Mouse (Mus musculus) right cerebral cortex, postnatal 10 days (tissue): ENCODE results near the gene Palm2.
A peak's percentile ranks its signal among the peaks of the same experiment; 100 is the strongest.

Experiments
- DNase-seq, 2 experiments: peaks; one replicate each; pipeline ENCODE4 v3.0.0; 2021; ENCODE audit warnings: low spot score in 2 of 2

Gene Palm2

DNA sequence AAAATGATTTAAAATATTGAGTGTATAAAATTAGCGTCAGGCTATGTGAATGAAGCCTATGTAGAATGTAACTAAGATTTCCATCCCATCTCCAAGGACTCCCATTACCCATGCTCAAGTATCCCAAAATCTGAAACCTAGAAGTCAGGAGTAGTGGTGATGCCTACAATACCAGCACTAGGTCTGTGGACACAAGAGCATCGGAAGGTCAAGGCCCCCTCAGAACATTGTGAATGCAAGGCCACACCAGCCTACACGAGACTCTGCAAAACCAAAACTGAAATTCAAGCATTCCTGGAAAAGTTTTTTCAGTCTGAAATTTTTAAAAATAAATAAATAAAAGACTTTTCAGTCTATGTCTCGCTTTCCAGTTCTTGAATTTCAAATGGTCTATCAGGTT, 238.5 kb downstream of the Palm2 start:
- no peak for DNase-seq

DNA sequence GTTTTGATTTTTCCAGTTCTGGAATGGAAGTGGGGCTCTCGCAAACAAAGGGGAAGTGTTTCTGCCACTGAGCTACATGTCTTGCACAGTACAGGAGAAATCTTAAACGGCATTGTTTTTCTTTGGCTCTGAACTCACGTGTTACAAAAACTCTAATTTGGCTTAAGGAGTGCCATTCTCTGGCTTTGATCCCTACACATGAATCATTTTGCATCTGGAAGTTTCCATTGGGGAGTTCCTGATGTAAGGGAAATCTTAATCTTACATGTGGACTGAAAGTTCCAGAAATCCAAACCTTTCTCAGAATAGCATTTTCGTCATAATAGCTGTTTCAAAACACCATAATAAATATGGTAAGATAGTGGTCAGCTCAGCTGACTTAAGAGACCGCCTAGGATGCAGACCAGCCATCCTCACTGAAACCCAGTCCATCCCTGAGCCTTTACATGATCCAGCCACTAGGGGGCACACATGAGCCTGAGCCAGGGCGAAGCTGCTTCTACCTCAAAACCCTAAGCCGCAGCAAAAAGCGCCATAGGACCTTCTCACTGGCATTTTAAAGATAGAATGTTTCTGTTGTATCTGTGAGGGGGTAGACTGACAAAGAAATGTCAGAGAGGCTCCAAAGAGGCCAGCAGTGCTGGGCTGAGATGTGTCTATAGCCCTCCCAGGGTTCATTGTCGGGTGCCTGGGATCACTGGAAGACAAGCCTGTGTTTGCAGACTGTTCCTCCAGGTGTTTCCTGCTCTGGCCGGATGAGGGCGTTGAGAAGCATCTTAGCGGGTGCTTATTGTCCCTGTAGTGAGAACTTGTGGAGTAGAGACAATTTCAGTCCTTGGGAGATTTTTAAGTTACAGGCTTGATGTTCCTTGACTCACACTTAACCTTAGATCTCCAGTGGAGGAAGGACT, 239.2 kb downstream of the Palm2 start:
- peak; percentile 81 to 90 for DNase-seq

DNA sequence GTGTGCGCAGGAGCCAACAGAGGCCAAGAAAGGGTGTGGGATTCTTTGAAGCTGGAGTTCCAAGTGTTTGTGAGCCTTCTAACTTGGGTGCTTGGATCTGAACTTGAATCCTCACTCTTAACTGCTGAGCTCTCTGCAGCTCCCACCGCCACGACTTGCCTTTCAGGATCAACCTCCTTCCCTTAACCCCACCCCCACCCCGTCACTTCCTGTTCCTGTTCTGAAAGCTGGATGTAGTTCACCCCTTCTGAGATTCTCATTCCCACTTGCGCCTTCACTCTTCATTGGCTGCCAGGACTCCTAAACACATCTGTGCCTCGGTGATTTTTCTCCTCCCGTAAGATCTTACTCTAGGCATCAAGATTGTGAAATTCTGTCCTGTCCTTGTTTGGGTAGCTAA, 240.3 kb downstream of the Palm2 start:
- no peak for DNase-seq

DNA sequence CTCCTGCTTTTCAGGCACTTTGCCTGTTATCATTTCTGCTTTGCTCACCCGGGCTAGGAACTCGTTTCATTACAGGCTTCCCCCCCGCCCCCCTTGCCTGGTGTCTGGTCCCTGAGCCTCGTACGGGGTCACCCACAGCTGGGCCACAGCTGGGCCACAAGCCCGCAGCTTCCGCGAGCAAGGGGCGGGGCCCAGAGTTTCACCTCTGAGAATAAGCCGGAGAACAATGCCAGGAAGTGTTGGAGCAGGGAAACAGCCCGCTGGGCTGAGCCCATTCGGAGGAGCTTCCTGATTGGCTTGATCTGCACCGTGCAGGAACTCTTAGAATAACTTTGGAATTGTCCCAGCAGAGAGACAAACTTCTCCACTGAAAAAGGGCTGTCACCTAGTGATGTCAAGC, 241.3 kb downstream of the Palm2 start:
- peak in 1 of 2 experiments; percentile 39 for DNase-seq

DNA sequence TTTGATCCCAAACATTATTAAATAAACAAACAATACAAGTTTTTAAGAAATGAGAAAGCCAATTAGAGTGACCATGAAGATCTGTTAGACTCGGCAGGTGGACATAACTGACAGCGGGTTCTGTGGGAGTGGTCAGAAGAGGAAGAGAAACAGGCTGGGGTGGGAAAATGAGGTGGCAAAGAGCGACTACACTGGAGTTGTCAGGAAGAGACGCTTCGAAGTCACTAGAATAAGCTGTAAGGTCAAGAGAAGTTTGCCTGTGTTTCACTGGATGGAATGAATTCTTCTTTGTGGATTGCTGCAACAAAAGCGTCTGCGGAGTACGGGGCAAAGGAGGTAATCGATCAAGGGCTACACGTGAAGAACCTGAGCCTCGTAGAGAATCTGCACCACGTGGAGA, 243.9 kb downstream of the Palm2 start:
- no peak for DNase-seq

DNA sequence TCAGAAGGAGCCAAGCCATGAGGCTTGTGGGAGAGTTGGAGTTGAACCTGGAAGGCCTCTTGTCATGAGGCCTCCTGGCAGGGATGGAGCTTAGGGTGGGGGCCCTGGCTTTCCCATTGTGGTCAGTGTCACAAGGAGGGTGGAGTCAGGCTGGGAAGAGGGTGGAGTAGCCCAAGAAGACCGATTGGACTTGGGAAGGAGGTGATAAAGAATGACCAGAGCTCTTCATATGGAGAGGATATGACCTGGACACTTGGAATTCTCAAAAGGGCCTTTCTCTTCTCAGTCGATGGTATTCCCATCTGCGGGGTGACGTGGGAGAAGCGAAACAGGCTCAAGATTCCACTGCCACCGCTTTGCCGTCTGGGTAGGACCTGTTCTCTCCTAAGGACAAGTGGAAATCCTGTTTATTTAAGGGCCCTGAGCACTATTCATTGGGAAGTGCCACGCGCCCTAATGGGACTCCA, 245.0 kb downstream of the Palm2 start:
- no peak for DNase-seq

DNA sequence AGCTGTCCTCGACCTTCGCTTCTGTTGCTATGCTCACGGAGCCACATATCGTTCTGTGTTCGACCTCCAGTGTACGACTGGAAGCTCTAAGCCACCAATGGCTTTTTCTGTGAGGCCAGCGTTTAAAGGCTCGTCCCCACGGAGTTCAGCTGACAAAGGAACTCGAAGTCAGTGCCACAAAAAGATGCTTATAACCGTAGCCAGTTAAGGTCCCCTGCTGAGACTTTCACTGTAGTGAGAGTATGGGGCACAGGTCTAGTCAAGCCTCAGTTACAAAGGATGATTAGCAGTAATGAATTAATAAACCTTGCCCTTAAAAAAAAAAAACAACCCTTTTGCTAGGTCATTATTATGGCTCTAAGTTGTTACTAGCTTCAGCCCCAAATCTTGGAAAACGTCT, 246.1 kb downstream of the Palm2 start:
- no peak for DNase-seq

DNA sequence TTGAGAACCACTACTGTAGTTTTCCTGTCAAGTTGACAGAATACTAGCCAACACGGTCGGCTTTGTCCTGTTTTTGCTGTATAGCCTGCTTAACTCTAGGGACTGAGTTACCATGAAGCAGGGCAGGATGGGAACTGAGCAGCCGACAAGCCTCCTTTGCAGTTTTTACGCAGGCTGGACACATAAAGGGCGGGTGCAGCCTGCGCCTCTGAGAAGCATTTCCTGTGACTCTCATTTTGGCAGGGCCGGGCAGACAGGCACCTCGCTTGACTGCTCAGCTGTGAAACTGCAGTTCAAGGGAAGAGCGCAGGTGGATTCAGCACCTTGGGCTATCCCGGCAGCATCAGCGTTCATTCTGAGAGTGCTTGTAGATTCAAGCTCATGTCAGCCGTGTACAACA, 247.5 kb downstream of the Palm2 start:
- DNase-seq: no peak

DNA sequence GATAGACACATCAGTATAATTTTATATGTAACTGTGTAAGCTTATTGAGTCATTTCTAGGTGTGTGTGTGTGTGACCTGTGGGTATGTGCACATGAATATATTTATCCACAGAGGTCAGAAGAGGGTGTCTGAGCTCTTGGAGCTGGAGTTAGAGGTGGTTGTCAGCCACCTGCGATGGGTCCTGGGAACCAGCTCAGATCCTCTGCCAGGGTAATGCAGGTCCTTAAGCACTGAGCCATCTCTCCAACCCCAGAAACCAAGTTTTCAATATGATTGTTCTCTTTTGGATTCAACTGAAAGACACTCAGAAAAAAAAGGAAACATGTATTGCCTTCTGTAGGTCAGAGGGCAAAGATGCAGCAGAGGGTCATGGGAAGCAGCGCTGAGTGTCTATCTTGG, 248.3 kb downstream of the Palm2 start:
- no peak for DNase-seq

DNA sequence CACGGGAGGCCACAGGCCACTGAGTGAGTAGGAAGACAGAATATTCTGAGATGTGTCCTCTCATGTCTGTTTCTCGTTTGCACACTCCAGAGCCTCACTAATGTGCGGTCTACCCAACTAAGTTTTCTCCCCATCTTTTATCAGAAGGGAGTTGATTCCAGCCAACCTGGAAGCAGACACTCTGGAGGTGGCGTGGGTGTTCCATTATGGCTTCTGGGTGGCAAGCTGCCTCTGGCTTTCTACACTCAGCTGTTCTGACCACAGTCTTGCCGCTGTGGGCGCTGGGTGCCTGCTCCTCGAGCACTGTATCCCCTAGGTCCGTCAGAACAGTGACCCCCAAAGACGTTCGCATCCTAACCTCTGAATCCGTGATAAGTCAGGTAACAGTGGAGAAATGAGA, 248.9 kb downstream of the Palm2 start:
- DNase-seq: no peak

DNA sequence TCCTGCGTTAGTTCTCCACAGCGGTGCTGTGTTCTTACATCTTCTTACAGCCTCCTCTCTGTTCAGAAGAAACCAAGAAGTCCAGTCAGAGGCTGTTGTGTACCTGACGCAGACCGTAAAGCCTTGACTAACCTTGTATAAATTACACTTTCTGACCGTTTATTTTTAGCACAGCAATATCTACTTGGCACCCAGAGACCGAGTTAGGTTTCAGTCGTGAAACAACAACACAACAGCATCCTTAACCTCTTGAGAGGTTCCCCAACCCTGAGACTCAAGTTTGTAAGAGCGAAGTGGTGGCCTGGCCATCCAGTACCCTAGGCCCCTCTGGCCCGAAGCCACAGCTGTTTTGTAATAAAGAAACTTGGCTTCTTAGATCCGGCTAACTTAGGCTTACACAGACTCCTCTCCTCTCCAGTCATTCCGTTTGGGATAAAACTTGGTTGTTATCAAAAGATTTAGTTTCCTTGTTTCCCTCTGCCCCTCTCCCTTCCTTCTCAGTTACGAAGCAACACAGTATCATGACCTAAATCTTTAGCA, 250.7 kb downstream of the Palm2 start:
- no peak for DNase-seq

DNA sequence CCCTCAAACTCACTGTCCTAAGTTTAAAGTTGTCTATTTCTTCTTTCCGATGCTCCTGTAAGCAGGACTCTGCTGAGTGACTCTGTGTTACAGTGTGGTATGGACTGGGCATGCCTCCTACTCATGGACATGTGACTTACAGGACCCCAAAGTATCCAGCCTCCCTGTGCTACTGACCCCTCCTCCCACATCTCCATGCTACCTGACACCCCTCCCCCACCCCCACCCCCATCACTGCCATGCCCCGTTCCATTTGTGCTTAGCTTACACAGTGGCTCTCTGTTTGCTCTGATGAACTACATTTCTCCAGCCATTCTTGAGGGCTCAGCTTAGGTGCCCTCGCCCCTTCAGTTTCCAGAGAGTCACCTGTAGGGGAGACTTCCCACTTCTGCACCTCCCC, 252.7 kb downstream of the Palm2 start:
- DNase-seq: no peak

DNA sequence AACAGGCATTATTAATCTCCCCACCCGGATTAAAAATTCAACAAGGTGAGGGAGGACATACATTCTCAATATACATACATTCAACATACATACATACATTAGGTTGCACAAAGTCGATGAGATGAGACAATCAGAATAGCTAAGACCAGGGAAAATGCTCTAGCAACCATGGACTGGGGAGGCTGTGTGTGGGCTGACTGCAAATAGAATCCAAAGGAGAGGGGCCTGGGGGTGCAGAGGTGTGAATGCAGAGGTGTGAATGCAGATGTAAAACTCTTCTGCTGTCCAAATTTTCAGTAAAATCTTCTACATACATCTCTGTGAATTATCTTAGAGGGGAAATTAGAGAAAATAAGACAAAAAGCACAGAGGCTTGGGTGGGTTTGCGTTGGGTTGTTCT, 253.5 kb downstream of the Palm2 start:
- DNase-seq: no peak

DNA sequence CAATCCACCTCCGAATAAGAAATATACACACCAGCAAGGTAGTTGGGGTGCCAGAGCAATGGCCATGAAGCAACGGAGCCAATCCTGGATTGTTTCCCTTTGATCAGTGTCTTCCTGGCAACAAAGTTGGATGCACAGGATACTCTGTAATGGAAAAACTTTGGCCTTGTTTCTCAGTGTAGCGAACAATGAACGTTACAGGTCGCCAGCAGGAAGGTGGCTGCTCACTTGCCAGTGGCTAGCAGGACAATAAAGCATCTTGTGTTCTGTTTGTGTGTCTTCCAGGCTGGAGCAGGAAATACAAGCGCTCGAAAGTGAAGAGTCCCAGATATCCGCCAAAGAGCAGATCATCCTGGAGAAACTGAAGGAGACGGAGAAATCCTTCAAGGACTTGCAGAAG, 254.1 kb downstream of the Palm2 start:
- DNase-seq: no peak

DNA sequence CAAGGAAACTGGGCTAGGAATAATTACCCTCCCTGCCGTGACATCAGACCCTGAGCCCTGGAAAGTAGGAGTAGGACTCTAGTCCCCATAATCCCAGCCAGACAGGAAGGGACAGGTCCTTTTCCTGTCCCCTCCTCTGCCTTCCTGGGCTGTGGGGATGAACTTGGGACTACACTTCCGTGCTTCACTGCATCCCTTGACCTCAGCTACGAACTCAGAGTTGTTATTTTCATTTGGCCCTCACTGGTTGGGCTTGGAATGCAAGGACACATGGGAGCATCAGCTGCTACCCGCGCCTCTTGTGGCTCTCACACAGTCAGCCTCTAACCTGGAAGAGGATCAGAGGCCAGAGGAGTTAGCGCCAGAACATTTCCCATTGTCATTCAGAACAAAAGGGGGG, 256.0 kb downstream of the Palm2 start:
- DNase-seq: no peak

DNA sequence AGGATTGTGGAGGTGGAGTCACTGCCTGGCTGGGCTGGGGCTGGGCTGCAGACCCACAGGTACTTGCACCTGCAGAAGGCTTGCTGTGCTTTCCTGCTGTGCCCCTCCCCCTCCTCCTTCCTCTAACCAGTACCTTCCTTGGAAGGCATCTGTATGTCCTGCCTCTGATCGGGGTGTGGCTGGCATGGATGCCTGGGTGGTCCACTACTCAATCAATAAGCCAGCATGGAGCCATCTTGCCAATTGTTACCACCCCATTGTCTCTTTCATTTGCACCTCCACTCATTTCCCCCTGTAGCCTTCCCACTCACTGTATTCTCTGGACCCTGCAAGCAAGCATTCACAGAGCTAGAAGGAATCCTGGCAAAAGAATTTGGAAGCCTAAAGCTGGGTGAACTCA, 256.8 kb downstream of the Palm2 start:
- DNase-seq: no peak

DNA sequence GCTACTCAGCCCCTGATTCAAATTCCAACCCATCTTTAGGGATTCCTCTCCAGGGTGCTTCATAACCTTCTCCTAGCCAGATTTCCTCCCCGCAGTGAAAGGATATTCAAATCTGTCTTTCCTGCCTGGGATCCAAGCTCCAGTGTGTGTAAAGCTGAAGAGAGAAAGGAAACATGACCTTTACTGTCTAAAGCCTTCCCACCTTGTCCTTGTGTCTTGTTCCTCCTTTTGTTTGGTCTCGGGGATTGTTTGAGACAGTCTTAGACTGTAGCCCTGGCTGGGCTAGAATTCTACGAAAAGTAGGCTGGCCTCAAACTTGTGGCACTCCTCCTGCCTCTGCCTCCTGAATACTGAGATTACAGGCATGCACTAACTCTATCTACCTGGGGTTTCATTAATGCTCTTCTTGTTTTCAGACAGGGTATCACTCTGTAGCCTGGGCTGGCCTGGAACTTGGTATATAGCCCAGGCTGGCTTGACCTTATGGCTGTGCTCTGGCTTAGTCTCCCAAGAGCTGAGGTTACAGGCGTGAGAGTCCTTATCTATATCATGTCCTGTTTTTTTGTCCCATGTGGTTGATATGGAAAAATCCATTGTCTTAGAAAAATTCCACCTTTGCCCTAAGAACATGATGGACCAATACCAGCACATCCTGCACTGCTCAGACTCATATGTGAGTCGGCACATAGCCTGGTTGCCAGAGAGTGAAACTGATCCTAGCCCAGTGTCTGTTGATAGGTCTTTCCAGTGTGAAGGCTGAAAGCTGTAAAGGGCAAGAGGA, 260.5 kb downstream of the Palm2 start:
- DNase-seq: no peak

DNA sequence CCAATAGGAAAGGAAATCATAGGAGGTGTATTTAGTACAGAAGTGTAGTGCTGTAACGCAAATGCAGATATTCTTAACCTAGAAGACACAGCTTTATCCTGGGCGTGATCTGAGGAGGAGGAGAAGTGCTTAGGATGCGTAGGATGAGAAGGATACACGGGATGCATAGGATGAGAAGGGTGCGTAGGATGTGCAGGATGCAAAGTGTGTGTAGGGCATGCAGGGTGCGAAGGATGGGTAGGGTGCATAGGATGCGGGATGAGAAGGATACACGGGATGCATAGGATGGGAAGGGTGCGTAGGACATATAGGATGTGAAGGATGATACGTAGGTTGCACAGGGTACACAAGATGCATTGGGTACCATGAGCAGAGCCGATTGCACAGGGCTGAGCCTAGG, 262.9 kb downstream of the Palm2 start:
- no peak for DNase-seq

DNA sequence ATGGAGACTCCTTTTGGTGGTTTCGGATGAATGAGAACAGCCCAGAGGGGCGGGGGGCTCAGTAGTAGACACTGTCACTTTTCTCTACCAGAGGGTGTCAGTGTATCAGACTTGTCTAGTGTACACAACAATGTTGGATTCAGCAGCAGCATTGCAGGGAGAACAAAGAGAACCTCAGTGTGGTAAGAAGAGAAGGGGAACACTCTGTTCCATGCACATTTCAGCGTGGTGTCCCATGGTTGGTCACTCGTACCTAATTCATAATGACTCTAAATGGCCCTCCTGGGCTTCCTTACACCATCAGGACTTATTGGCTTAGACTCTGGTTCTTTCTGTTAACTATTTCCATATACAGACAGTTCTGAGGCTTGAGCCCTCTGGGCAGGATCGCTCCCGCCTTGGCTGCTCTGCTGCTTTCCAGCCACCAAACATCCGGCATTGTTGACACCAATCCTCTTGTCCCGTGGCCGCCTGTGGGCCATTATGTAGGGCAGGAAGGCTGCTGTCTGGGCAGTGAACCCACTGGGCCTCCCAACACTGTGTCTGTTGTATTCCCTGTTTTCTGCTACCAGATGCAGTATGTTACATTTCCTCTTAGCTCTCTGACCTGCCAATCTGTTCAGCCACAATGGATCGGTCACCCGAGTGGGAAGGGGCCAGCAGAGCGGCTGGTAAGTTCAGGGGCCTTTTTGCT, 264.0 kb downstream of the Palm2 start:
- DNase-seq: no peak

DNA sequence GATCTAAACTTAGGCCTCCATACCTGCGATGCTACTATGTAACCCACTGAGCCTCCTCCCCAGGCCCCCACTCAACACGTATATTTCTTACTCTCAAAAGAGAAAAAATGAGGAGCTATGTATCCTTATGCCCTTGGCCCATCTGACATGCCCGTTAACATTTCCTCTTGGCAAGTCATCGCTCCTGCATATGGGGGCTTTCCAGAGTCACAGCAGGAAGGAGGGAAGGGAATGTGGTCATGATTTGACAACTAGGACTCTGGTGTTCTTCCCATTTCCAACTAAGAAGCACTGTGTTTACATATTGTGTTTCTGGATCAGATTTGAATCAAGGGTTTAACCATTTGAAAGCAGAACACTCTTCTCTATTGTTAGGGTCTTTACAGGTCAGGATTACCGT, 267.5 kb downstream of the Palm2 start:
- no peak for DNase-seq

DNA sequence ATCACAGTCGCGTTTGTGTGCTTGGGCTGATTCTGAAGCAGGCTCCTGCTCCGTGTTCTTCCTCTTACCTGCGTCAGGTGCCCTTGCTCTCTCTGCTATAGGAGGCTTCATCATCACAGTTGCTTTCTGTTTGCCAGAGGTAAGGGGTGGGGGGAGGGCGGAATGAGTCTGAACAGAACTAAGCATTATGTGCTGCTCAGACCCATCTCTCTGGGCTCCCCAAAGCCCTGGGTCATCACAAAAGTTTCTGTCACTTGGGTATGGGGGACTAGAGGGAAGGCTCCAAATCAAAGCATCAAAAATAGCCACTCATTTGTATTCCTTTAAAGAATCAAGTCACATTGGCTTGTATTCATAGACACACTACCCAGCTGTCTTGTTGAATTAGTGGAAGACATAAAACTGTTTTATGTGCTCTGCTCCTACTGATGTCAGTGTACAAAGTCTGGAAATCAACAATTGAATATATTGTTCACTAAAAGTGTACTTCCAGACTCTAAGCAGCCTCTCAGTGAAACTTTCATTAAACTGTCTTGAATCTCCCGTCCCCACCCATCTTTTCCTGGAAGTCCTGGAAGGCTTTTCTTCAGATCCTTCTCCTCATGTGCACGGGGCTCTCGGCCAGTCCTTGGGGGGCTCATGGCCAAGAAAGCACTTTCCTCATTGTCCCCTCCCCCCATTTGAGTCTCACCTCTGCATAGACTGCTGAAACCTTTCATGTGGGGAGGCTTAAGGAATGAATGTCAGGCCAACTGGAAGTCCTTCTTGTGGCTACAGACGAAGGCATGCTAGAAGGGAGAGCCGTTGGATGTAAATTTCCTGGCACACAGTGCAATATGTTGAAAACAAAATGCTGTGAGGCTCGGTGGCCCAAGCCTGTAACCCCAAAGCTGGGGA, 269.8 kb downstream of the Palm2 start:
- no peak for DNase-seq
